Mouse (Mus musculus) ES-CJ7 (cell line): ENCODE data around the gene Tmem101.

ENCODE experiments used
- DNase-seq: peaks from one replicate; pipeline ENCODE4 v3.0.0; 2011; ENCODE audit warnings: low read depth, low spot score

Tmem101 gene

GRCm38 (mm10) chr11:102147213-102147989 lies 8.8 kb downstream of the Tmem101 start:
- DNase-seq, result peak; percentile 57

- DNase-seq, result no peak
Observed at GRCm38 (mm10) chr11:102146531-102146930, 9.7 kb downstream of the Tmem101 start.

DNA sequence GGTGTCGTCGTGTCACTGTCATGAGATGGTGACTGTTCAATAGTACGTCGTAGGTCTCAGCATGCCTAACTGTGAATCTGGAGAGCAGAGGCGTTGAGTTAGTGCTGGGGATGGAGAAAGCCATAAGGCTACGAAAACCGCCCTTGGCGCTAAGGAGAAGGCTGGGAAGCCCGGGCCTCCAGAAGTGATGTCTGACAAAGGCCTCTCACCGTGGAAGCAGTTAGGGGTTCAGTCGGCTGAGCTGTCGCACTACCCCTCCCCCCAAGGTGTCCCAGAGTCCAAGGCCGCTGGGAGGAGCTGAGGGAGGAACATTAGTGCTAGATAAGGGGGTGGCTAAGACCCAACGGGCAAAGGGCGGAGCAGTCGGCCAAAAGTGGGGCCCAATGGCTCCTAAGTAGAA lies 10.2 kb downstream of the Tmem101 start:
- DNase-seq, result peak; percentile 42

GRCm38 (mm10) chr11:102145471-102146001 lies 10.7 kb downstream of the Tmem101 start, which contains the start of gene Nags:
Nags (plus strand) TSS chr11:102145513.
- DNase-seq, result no peak

GRCm38 (mm10) chr11:102144957-102145470 lies 11.2 kb downstream of the Tmem101 start:
- peak; percentile 58 for DNase-seq

DNA sequence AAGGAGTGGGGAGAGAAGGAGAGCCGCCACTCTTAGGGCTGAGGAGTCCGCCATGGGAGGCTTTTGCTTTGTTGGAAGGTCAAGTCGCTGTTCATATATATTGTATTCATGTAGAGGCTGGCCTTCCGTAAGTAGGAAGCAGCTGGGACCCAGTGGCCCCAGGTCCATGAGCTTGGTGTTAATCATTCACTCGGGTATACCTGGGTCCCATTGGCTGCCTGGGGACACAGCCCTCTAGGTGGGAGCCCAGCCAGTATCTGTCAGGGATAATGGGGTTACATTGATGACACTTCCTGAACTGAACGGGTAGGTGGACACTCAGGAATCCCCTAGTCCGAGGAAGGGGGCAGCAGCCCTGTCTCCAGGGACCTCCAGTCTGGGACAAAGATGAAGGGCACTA lies 13.8 kb downstream of the Tmem101 start:
- no peak for DNase-seq

- DNase-seq, result peak; percentile 70
Observed at GRCm38 (mm10) chr11:102140508-102140907, 15.7 kb downstream of the Tmem101 start.

DNA sequence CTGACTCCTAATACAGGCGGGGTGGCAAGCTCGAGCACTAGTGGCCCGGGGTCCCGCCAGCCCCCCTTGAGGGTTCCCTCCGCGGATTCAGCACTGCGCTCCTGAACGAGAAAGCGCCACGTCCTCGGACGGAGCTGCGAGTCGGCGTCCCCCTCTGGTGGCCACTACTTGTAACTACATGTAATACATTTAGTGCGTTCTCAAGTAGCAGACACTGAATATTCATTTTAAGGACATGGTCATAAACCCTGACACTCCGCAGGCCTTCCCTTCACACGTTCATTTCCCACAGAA lies 17.8 kb downstream of the Tmem101 start:
- peak; percentile 79 for DNase-seq

DNA sequence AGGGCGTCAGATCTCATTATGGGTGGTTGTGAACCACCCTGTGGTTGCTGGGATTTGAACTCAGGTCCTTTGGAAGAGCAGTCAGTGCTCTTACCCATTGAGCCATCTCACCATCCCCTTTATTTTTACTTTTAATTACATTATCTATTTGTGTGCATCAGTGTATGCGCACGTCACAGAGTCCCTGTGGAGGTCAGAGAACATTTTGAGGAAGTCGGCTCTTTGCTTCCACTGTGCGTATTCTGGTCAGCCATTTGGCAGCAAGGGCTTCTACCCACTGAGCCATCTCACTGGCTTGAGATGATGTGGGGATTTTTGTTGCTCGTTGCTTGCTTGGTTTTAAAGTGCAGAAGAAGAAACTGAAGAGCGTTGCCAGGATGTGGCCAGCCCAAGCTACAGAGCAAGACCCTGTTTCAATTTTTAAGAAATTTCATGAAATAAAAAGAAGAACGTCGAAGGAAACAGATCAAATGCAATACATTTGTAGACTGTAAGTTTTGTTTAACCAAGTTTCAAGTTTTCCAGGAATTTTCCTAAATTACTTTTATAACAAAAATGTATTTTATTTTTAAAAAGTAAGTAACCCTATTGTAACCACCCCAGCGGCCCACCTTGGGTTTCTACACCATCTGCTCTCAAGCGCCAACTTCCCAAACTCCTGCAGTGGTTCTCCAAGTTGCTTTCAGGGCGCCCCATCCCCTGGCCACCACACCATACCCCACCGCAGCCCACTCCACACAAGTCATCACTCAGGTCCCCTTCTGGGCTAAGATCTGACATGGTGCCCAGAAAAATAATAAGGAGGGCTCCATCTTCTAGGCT lies 18.4 kb downstream of the Tmem101 start:
- DNase-seq, result no peak

DNA sequence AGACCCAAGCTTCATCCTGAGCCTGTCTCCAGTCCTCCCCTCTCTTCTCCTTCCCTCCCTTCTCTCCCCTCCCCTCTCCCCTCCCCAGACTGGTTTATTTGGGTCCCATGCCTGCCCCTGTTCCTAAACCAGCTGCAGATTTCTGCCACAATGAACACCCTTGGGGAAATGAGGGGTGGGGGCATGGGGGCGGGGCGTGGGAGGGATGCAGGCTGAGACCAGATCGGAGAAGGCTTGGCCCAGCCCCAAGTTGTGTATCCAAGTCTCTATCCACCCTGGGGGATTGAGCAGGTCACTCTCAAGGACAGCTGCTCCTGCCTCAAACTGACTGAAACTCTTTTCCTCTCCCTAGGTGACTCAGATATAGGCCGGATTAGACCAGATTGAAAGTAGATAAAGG lies 21.7 kb downstream of the Tmem101 start:
- DNase-seq, result peak; percentile 81

- no peak for DNase-seq
Observed at GRCm38 (mm10) chr11:102117386-102117785, 38.8 kb downstream of the Tmem101 start.

- no peak for DNase-seq
Observed at GRCm38 (mm10) chr11:102116241-102116640, 40.0 kb downstream of the Tmem101 start.

- DNase-seq, result no peak
Observed at GRCm38 (mm10) chr11:102111576-102111975, 44.6 kb downstream of the Tmem101 start.

- no peak for DNase-seq
Observed at GRCm38 (mm10) chr11:102107732-102108131, 48.5 kb downstream of the Tmem101 start, which contains the start of gene Pyy. Pyy (minus strand) TSS chr11:102107832.

DNA sequence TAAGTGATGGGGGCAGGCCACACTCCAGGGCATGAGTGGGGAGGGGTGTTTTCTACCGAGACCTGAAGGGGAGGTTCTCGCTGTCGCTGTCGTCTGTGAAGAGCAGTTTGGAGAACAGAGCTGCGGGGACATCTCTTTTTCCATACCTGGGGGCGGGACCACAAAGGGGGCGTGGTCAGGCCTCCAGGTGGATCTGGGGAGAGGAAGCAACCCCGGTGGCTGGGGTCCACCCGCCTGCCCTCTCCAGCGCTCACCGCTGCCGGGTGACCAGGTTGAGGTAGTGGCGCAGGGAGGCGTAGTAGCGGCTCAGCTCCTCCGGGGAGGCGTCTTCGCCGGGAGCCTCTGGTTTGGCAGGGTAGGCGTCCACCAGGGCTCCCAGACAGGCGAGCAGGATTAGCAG lies 49.3 kb downstream of the Tmem101 start:
- peak; percentile 36 for DNase-seq
